Mouse (Mus musculus) 3134 (cell line): ENCODE measurements around the gene Gm19345.

Experiments used
- DNase-seq: peaks from one replicate; pipeline ENCODE4 v3.0.0-alpha.2; 2011; ENCODE audit warnings: low spot score; ENCODE audit not compliant: insufficient read length; ENCODE audit errors: extremely low read depth

Gm19345 gene

GRCm38 (mm10) chr7:19824182-19824973 is 27.4 kb upstream of the Gm19345 start:
- peak; percentile 93 for DNase-seq

- DNase-seq: peak; percentile 58
Measured at GRCm38 (mm10) chr7:19826756-19827155, 25.0 kb upstream of the Gm19345 start.

- no peak for DNase-seq
Measured at GRCm38 (mm10) chr7:19829694-19830093, 22.1 kb upstream of the Gm19345 start.

- DNase-seq: peak; percentile 95
Measured at GRCm38 (mm10) chr7:19830682-19831156, 21.1 kb upstream of the Gm19345 start.

GRCm38 (mm10) chr7:19831837-19832236 is 20.0 kb upstream of the Gm19345 start:
- DNase-seq: peak; percentile 59

- no peak for DNase-seq
Measured at GRCm38 (mm10) chr7:19834055-19834454, 17.7 kb upstream of the Gm19345 start.

- DNase-seq: no peak
Measured at GRCm38 (mm10) chr7:19836843-19837242, 15.0 kb upstream of the Gm19345 start.

- no peak for DNase-seq
Measured at GRCm38 (mm10) chr7:19840371-19840770, 11.4 kb upstream of the Gm19345 start.

GRCm38 (mm10) chr7:19840936-19841335 is 10.9 kb upstream of the Gm19345 start:
- DNase-seq: no peak

- no peak for DNase-seq
Measured at GRCm38 (mm10) chr7:19841686-19842413, 10.0 kb upstream of the Gm19345 start.

- no peak for DNase-seq
Measured at GRCm38 (mm10) chr7:19842885-19843504, 8.8 kb upstream of the Gm19345 start.

GRCm38 (mm10) chr7:19843561-19843960 is 8.2 kb upstream of the Gm19345 start:
- no peak for DNase-seq

- no peak for DNase-seq
Measured at GRCm38 (mm10) chr7:19844521-19845171, 7.2 kb upstream of the Gm19345 start.

GRCm38 (mm10) chr7:19853526-19853925 is 1.7 kb downstream of the Gm19345 start:
- DNase-seq: no peak

- DNase-seq: no peak
Measured at GRCm38 (mm10) chr7:19855663-19856062, 3.9 kb downstream of the Gm19345 start.

GRCm38 (mm10) chr7:19856283-19856682 is 4.5 kb downstream of the Gm19345 start:
- no peak for DNase-seq

- DNase-seq: no peak
Measured at GRCm38 (mm10) chr7:19859740-19860139, 7.9 kb downstream of the Gm19345 start.

GRCm38 (mm10) chr7:19861199-19861598 is 9.4 kb downstream of the Gm19345 start, which contains the start of gene Ceacam16:
TSS of gene Ceacam16 (minus strand) at chr7:19861299.
- DNase-seq: no peak

GRCm38 (mm10) chr7:19864241-19864640 is 12.4 kb downstream of the Gm19345 start:
- no peak for DNase-seq

GRCm38 (mm10) chr7:19865246-19866036 is 13.6 kb downstream of the Gm19345 start:
- DNase-seq: no peak
